Mouse (Mus musculus) olfactory bulb, adult 2 months (tissue): Measurements from ENCODE around the gene Bnc2. TPM values are rescaled to one million over a fixed set of nuclear protein-coding genes. Genes with fewer than 3 reads are reported as not detected.

Experiments
- H3K27ac ChIP-seq: fragments of 200-500 bp; 2 replicates; pipeline ENCODE4 v1.5.1; 2012; ENCODE audit warnings: low read depth, low read length; ENCODE audit not compliant: insufficient read depth
- H3K4me1 ChIP-seq: fragments of 200-500 bp; 2 replicates; pipeline ENCODE4 v1.6.1; 2012; ENCODE audit warnings: low read length; ENCODE audit not compliant: control insufficient read depth, insufficient read depth
- H3K4me3 ChIP-seq: fragments of 200-500 bp; 2 replicates; pipeline ENCODE4 v1.5.1; 2012; ENCODE audit warnings: mild to moderate bottlenecking, low read depth, low read length, moderate library complexity; ENCODE audit not compliant: insufficient read depth
- CTCF ChIP-seq: fragments of 200-500 bp; IDR thresholded peaks from 2 replicates; pipeline ENCODE4 v1.5.1; 2012; ENCODE audit warnings: low read depth, mild to moderate bottlenecking, low read length, moderate library complexity; ENCODE audit not compliant: insufficient read depth
- POLR2A ChIP-seq: fragments of 200-500 bp; IDR thresholded peaks from 2 replicates; pipeline ENCODE4 v1.6.1; 2012; ENCODE audit warnings: mild to moderate bottlenecking, low read depth, low read length, moderate library complexity; ENCODE audit not compliant: insufficient read depth
- WGBS: fragments of 180-500 bp; shearing (Covaris S2); methylation state at CpG from one replicate; pipeline ENCODE4 v1.1.7; 2018; 5-methylcytosine and 5-hydroxymethylcytosine counted together
- polyA plus RNA-seq: library from polyadenylated mRNA; stranded (reverse); fragments of >200 nt; gene quantifications from 2 replicates; pipeline ENCODE4 v1.2.4, GENCODE M21; 2012; ENCODE audit warnings: low replicate concordance; ENCODE audit not compliant: missing spikeins, insufficient read depth, insufficient read length

The Bnc2 gene
- polyA plus RNA-seq, 1 experiment: not detected

GRCm38 (mm10) chr4:84331995-84332394, 343.1 kb downstream of the Bnc2 start:
- TF ChIP-seq POLR2A: no peak
- TF ChIP-seq CTCF: no peak
- Histone ChIP-seq H3K4me1 (peaks cover 2% of the 10 kb centered on the region; the same call in 1 of the 2 replicates), H3K4me3 (no peak overlapping the region), H3K27ac (no peak overlapping the region)
- WGBS: 54% methylated on average over 9 of the region's 9 CpGs

GRCm38 (mm10) chr4:84331450-84331849, 343.6 kb downstream of the Bnc2 start:
- Histone ChIP-seq H3K4me3 (no peak overlapping the region), H3K27ac (no peak overlapping the region), H3K4me1 (peaks cover 2% of the 10 kb centered on the region; the same call in 1 of the 2 replicates)
- TF ChIP-seq CTCF (no peak), POLR2A (no peak)
- WGBS: 53% methylated on average over 3 of the region's 3 CpGs

- TF ChIP-seq POLR2A: no peak
- TF ChIP-seq CTCF: no peak
- no peak overlapping the region for H3K27ac ChIP-seq
- 57% methylated on average over 4 of the region's 4 CpGs for WGBS
- H3K4me1 ChIP-seq: peaks cover 2% of the 10 kb centered on the region; the same call in 1 of the 2 replicates
- H3K4me3 ChIP-seq: no peak overlapping the region
Measured at GRCm38 (mm10) chr4:84330509-84330908, 344.6 kb downstream of the Bnc2 start.

GRCm38 (mm10) chr4:84329651-84330050, 345.4 kb downstream of the Bnc2 start:
- H3K4me1 ChIP-seq: peaks cover 2% of the 10 kb centered on the region; the same call in 1 of the 2 replicates
- TF ChIP-seq POLR2A (no peak), CTCF (no peak)
- H3K27ac ChIP-seq: no peak overlapping the region
- WGBS: 89% methylated on average over 5 of the region's 5 CpGs
- no peak overlapping the region for H3K4me3 ChIP-seq

- no peak for TF ChIP-seq CTCF
- TF ChIP-seq POLR2A: no peak
- 59% methylated on average over 4 of the region's 4 CpGs for WGBS
Measured at GRCm38 (mm10) chr4:84324371-84324770, 350.7 kb downstream of the Bnc2 start.

GRCm38 (mm10) chr4:84321598-84321997, 353.5 kb downstream of the Bnc2 start:
- 63% methylated on average over 2 of the region's 2 CpGs for WGBS

More at GRCm38 (mm10) chr4:84324371-84324770, 350.7 kb downstream of the Bnc2 start:
- no peak overlapping the region for H3K4me3 ChIP-seq
- H3K27ac ChIP-seq: no peak overlapping the region
- H3K4me1 ChIP-seq: no peaks in the 10 kb centered on the region

GRCm38 (mm10) chr4:84317421-84317820, 357.7 kb downstream of the Bnc2 start:
- no peak overlapping the region for H3K4me3 ChIP-seq
- H3K4me1 ChIP-seq: no peaks in the 10 kb centered on the region
- H3K27ac ChIP-seq: no peak overlapping the region
- 97% methylated on average over 3 of the region's 3 CpGs for WGBS
- TF ChIP-seq POLR2A: no peak
- TF ChIP-seq CTCF: no peak

More at GRCm38 (mm10) chr4:84321598-84321997, 353.5 kb downstream of the Bnc2 start:
- Histone ChIP-seq H3K27ac (no peak overlapping the region), H3K4me3 (no peak overlapping the region), H3K4me1 (no peaks in the 10 kb centered on the region)
- no peak for TF ChIP-seq CTCF
- TF ChIP-seq POLR2A: no peak

- TF ChIP-seq POLR2A (no peak), CTCF (no peak)
- Histone ChIP-seq H3K27ac (no peak overlapping the region), H3K4me3 (no peak overlapping the region), H3K4me1 (no peaks in the 10 kb centered on the region)
- WGBS: 84% methylated on average over 2 of the region's 2 CpGs
Measured at GRCm38 (mm10) chr4:84311371-84311770, 363.7 kb downstream of the Bnc2 start.

GRCm38 (mm10) chr4:84310851-84311250, 364.2 kb downstream of the Bnc2 start:
- 93% methylated on average over 3 of the region's 3 CpGs for WGBS

More at GRCm38 (mm10) chr4:84310851-84311250, 364.2 kb downstream of the Bnc2 start:
- no peaks in the 10 kb centered on the region for H3K4me1 ChIP-seq
- H3K27ac ChIP-seq: no peak overlapping the region
- TF ChIP-seq CTCF (no peak), POLR2A (no peak)
- no peak overlapping the region for H3K4me3 ChIP-seq
